Mouse (Mus musculus): ENCODE results near the gene Nol3. TPM values are rescaled to one million over a fixed set of nuclear protein-coding genes. Genes with fewer than 3 reads are reported as not detected.

The Nol3 gene
- total and polyA plus RNA-seq, 3 experiments, result 0.63 to 0.89 TPM; not detected in 1

GRCm38 (mm10) chr8:105297511-105298192 lies 21.7 kb downstream of the Nol3 start, which contains the start of gene E2f4 (continued):
- TF ChIP-seq CHD1 (IDR thresholded peaks at IDR 0.05; ENCODE audit: low read depth, low read length), result no peak
- TF ChIP-seq POLR2AphosphoS2 (IDR thresholded peaks at IDR 0.05; ENCODE audit: low read length), result no peak; the same call in none of the 2 replicates
- TF ChIP-seq GABPA (IDR thresholded peaks at IDR 0.05; ENCODE audit: low read depth, low read length), result no peak

- peak overlapping the region; percentile 70 for H3K27ac ChIP-seq (ENCODE audit: control insufficient read depth, low read depth, low read length)
- TF ChIP-seq USF1 (IDR thresholded peaks at IDR 0.05; ENCODE audit: low read depth, low read length) (no peak), MAX (IDR thresholded peaks at IDR 0.05; ENCODE audit: low read length) (peak; percentile 36; the same call in 1 of the 2 replicates), MXI1 (IDR thresholded peaks at IDR 0.05; ENCODE audit: low read depth, low read length) (peak; percentile 61; the same call in 1 of the 2 replicates), NRF1 (IDR thresholded peaks at IDR 0.05; ENCODE audit: insufficient read depth, low read depth, low read length, poor library complexity, severe bottlenecking) (no peak), SIN3A (IDR thresholded peaks at IDR 0.05; ENCODE audit: low read length) (no peak)
- peaks cover 11 to 34% of the 10 kb centered on the region in 2 experiments for H3K4me1 ChIP-seq (ENCODE audit: control insufficient read depth in 1 of 2, insufficient read depth in 2 of 2, low read length in 2 of 2)
- peaks cover 18 to 38% of the 10 kb centered on the region in 2 experiments for H3K36me3 ChIP-seq (ENCODE audit: control insufficient read depth in 1 of 2, insufficient read depth in 2 of 2, low read length in 2 of 2)
- H3K9ac ChIP-seq (ENCODE audit: control insufficient read depth, low read depth, low read length, poor library complexity, severe bottlenecking), result peak overlapping the region; percentile 97
- H3K27me3 ChIP-seq (ENCODE audit: control insufficient read depth in 1 of 2, insufficient read depth in 2 of 2, low read length in 2 of 2), result no peaks in the 10 kb centered on the region
- H3K79me2 ChIP-seq (ENCODE audit: control insufficient read depth, insufficient read depth, low read length, poor library complexity), result peaks cover 34% of the 10 kb centered on the region
- DNase-seq (ENCODE audit: low read depth, low spot score), result peak; percentile 55
- H3K4me3 ChIP-seq (ENCODE audit: control insufficient read depth in 1 of 2, insufficient read depth in 1 of 2, low read depth in 2 of 2, low read length in 2 of 2), result peak overlapping the region; percentile 86
- H3K9me3 ChIP-seq (replicated peaks; ENCODE audit: insufficient read depth, low read length), result no peaks in the 10 kb centered on the region
Observed at GRCm38 (mm10) chr8:105298351-105299252, 22.7 kb downstream of the Nol3 start.

- Histone ChIP-seq H3K9me3 (replicated peaks; ENCODE audit: insufficient read depth, low read length) (no peaks in the 10 kb centered on the region), H3K4me1 (ENCODE audit: control insufficient read depth in 1 of 2, insufficient read depth in 2 of 2, low read length in 2 of 2) (peaks cover 11 to 46% of the 10 kb centered on the region in 2 experiments), H3K36me3 (ENCODE audit: control insufficient read depth in 1 of 2, insufficient read depth in 2 of 2, low read length in 2 of 2) (peaks cover 18 to 48% of the 10 kb centered on the region in 2 experiments), H3K4me3 (ENCODE audit: control insufficient read depth in 1 of 2, insufficient read depth in 1 of 2, low read depth in 2 of 2, low read length in 2 of 2) (peak overlapping the region; percentile 0 to 12; a peak in 1 of 4 replicates), H3K27ac (ENCODE audit: control insufficient read depth, low read depth, low read length) (peak overlapping the region; percentile 51), H3K9ac (ENCODE audit: control insufficient read depth, low read depth, low read length, poor library complexity, severe bottlenecking) (peak overlapping the region; percentile 16), H3K27me3 (ENCODE audit: control insufficient read depth in 1 of 2, insufficient read depth in 2 of 2, low read length in 2 of 2) (no peaks in the 10 kb centered on the region), H3K79me2 (ENCODE audit: control insufficient read depth, insufficient read depth, low read length, poor library complexity) (peaks cover 34% of the 10 kb centered on the region)
- DNase-seq (ENCODE audit: low read depth, low spot score), result peak; percentile 56
- TF ChIP-seq CHD2 (IDR thresholded peaks at IDR 0.05; ENCODE audit: low read length), result no peak
- TF ChIP-seq TAL1 (IDR thresholded peaks at IDR 0.05; ENCODE audit: low read length), result peak; percentile 42
- no peak for TF ChIP-seq MAFK (IDR thresholded peaks at IDR 0.05; ENCODE audit: borderline replicate concordance, low read depth, low read length)
- no peak for TF ChIP-seq POLR2AphosphoS2 (IDR thresholded peaks at IDR 0.05; ENCODE audit: low read length)
- TF ChIP-seq POLR2A (IDR thresholded peaks at IDR 0.05; ENCODE audit: control insufficient read depth in 1 of 2, insufficient read depth in 1 of 2, low read depth in 1 of 2, low read length in 2 of 2, poor library complexity in 1 of 2), result peak in 1 of 2 experiments; percentile 9; a peak in 1 of 4 replicates
- TF ChIP-seq ZKSCAN1 (IDR thresholded peaks at IDR 0.05; ENCODE audit: low read depth, low read length), result no peak
- no peak for TF ChIP-seq ZNF384 (IDR thresholded peaks at IDR 0.05; ENCODE audit: low read depth, low read length)
- TF ChIP-seq ELF1 (IDR thresholded peaks at IDR 0.05; ENCODE audit: low read depth, low read length), result no peak
- no peak for TF ChIP-seq NELFE (IDR thresholded peaks at IDR 0.05; ENCODE audit: low read depth, low read length)
- no peak for TF ChIP-seq BHLHE40 (IDR thresholded peaks at IDR 0.05; ENCODE audit: borderline replicate concordance, low read depth, low read length)
- TF ChIP-seq NRF1 (IDR thresholded peaks at IDR 0.05; ENCODE audit: insufficient read depth, low read depth, low read length, poor library complexity, severe bottlenecking), result no peak
- no peak for TF ChIP-seq GABPA (IDR thresholded peaks at IDR 0.05; ENCODE audit: low read depth, low read length)
- TF ChIP-seq MAZ (IDR thresholded peaks at IDR 0.05; ENCODE audit: low read depth, low read length), result no peak
- TF ChIP-seq RAD21 (IDR thresholded peaks at IDR 0.05; ENCODE audit: low read depth, low read length), result no peak
- TF ChIP-seq MXI1 (IDR thresholded peaks at IDR 0.05; ENCODE audit: low read depth, low read length), result no peak
- TF ChIP-seq TBP (IDR thresholded peaks at IDR 0.05; ENCODE audit: low read depth, low read length), result no peak
- no peak for TF ChIP-seq USF2 (IDR thresholded peaks at IDR 0.05; ENCODE audit: borderline replicate concordance in 1 of 2, insufficient read depth in 1 of 2, low read depth in 1 of 2, low read length in 2 of 2)
- no peak for TF ChIP-seq MYB (IDR thresholded peaks at IDR 0.05; ENCODE audit: low read depth, low read length)
- TF ChIP-seq ETS1 (IDR thresholded peaks at IDR 0.05; ENCODE audit: low read depth, low read length), result peak; percentile 15; the same call in 1 of the 2 replicates
- no peak for TF ChIP-seq MYC (IDR thresholded peaks at IDR 0.05; ENCODE audit: low read depth, low read length)
- TF ChIP-seq HCFC1 (IDR thresholded peaks at IDR 0.05; ENCODE audit: low read depth, low read length), result no peak
Observed at GRCm38 (mm10) chr8:105299962-105300361, 24.0 kb downstream of the Nol3 start.
